Mouse (Mus musculus) stomach, postnatal 0 days (tissue): ENCODE results near the gene Usp46. TPM values are rescaled to one million over a fixed set of nuclear protein-coding genes. Genes with fewer than 3 reads are reported as not detected.

Experiments used
- ATAC-seq: fragments of 200-750 bp; cut with Nextera tagmentation; 2 replicates; pipeline ENCODE4 v1.8.0; 2017; ENCODE audit not compliant: low FRiP score, low TSS enrichment
- DNase-seq: peaks from one replicate; pipeline ENCODE4 v3.0.0-alpha.2; 2016; ENCODE audit warnings: low spot score
- H3K27ac ChIP-seq: fragments of 300-500 bp; sonication (generic); replicated peaks from 2 replicates; pipeline ENCODE4 v1.5.1; 2014; ENCODE audit warnings: mild to moderate bottlenecking, control low read depth
- H3K27me3 ChIP-seq: fragments of 300-500 bp; sonication (generic); 2 replicates; pipeline ENCODE4 v1.6.1; 2014; ENCODE audit warnings: low read length; ENCODE audit not compliant: control insufficient read depth, insufficient read depth
- H3K36me3 ChIP-seq: fragments of 300-500 bp; sonication (generic); 2 replicates; pipeline ENCODE4 v1.6.1; 2014; ENCODE audit warnings: low read length, mixed read lengths; ENCODE audit not compliant: control insufficient read depth, insufficient read depth
- H3K4me1 ChIP-seq: fragments of 300-500 bp; sonication (generic); replicated peaks from 2 replicates; pipeline ENCODE4 v1.6.1; 2014; ENCODE audit warnings: antibody characterized with exemption; ENCODE audit not compliant: control insufficient read depth, insufficient read depth
- H3K4me2 ChIP-seq: fragments of 300-500 bp; sonication (generic); replicated peaks from 2 replicates; pipeline ENCODE4 v1.6.1; 2014; ENCODE audit warnings: low read depth, mild to moderate bottlenecking, control low read depth, moderate library complexity
- H3K4me3 ChIP-seq: fragments of 300-500 bp; sonication (generic); 2 replicates; pipeline ENCODE4 v1.5.1; 2014; ENCODE audit warnings: low read depth, low read length, control low read depth
- H3K9ac ChIP-seq: fragments of 300-500 bp; sonication (generic); 2 replicates; pipeline ENCODE4 v1.6.1; 2014; ENCODE audit warnings: mild to moderate bottlenecking, low read length, control low read depth, mixed read lengths
- H3K9me3 ChIP-seq: fragments of 300-500 bp; sonication (generic); 2 replicates; pipeline ENCODE4 v1.6.1; 2016; ENCODE audit warnings: low read length; ENCODE audit not compliant: control insufficient read depth
- CTCF ChIP-seq: IDR thresholded peaks from 2 replicates; pipeline ENCODE4 v1.5.1; 2016; ENCODE audit warnings: antibody characterized with exemption, low read depth, mild to moderate bottlenecking, moderate library complexity
- EP300 ChIP-seq: optimal IDR thresholded peaks from 2 replicates; pipeline ENCODE3; 2016; ENCODE audit warnings: antibody characterized with exemption
- WGBS: fragments of 180-500 bp; shearing (Covaris S2); extraction: QIAGEN DNeasy Blood & Tissue Kit; methylation state at CpG from one replicate; pipeline ENCODE4 v1.1.7; 2014; 5-methylcytosine and 5-hydroxymethylcytosine counted together
- polyA plus RNA-seq: library from polyadenylated mRNA; unstranded; fragments of >200 nt; fragmentation: Nextera tagmentation; extraction: Ambion mirVana; gene quantifications from 2 replicates; pipeline ENCODE4 v1.2.1, GENCODE M21; 2015

Usp46 gene
- polyA plus RNA-seq, 1 experiment from 2014 or later: 20.0 TPM

GRCm38 (mm10) chr5:74044591-74044990 is 23.6 kb downstream of the Usp46 start:
- Histone ChIP-seq H3K27me3 (no peaks in the 10 kb centered on the region), H3K27ac (no peak overlapping the region), H3K4me3 (no peak overlapping the region), H3K4me2 (no peak overlapping the region), H3K4me1 (0 out of 2 replicates have a peak, but pooled peaks cover 3% of the 10 kb centered on the region), H3K36me3 (no peaks in the 10 kb centered on the region), H3K9ac (no peak overlapping the region), H3K9me3 (no peaks in the 10 kb centered on the region)
- 78% methylated on average over 7 of the region's 7 CpGs for WGBS
- TF ChIP-seq EP300: no peak
- TF ChIP-seq CTCF: no peak
- ATAC-seq (no peak), DNase-seq (no peak)

GRCm38 (mm10) chr5:74042796-74043340 is 25.4 kb downstream of the Usp46 start:
- no peak overlapping the region for H3K4me2 ChIP-seq
- DNase-seq: no peak
- H3K27me3 ChIP-seq: no peaks in the 10 kb centered on the region
- WGBS: 57% methylated on average over 6 of the region's 6 CpGs
- no peak overlapping the region for H3K9ac ChIP-seq
- no peak overlapping the region for H3K4me3 ChIP-seq
- TF ChIP-seq EP300 (no peak), CTCF (no peak)
- ATAC-seq: no peak
- H3K9me3 ChIP-seq: no peaks in the 10 kb centered on the region
- no peaks in the 10 kb centered on the region for H3K4me1 ChIP-seq
- no peak overlapping the region for H3K27ac ChIP-seq
- H3K36me3 ChIP-seq: no peaks in the 10 kb centered on the region

- H3K4me3 ChIP-seq: no peak overlapping the region
- WGBS: 89% methylated on average over 4 of the region's 4 CpGs
- no peak overlapping the region for H3K4me2 ChIP-seq
- H3K36me3 ChIP-seq: no peaks in the 10 kb centered on the region
- no peaks in the 10 kb centered on the region for H3K9me3 ChIP-seq
- TF ChIP-seq EP300 (no peak), CTCF (no peak)
- no peaks in the 10 kb centered on the region for H3K4me1 ChIP-seq
- ATAC-seq (no peak), DNase-seq (no peak)
- no peaks in the 10 kb centered on the region for H3K27me3 ChIP-seq
- no peak overlapping the region for H3K27ac ChIP-seq
- no peak overlapping the region for H3K9ac ChIP-seq
Observed at GRCm38 (mm10) chr5:74040541-74040940, 27.7 kb downstream of the Usp46 start.

DNA sequence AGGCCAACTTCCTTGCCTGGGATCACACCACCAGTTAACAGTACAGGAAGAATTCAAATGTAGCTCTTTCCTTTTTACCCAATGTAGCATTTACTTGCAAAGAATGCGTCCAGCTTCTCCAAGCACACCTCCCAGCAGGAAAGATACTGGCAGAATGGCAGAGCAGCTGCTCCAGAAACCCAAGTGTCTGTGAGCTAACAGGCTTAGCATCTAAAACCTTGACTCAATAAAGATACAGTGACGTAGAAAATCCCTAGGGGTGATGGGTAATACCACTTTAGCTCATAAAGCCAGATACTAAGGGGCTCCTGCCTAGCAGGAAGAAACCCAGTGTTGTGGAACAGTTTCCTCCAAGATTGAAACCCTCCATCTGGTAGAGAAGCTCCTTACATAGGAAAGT is 32.8 kb downstream of the Usp46 start:
- no peaks in the 10 kb centered on the region for H3K9me3 ChIP-seq
- no peak overlapping the region for H3K4me3 ChIP-seq
- TF ChIP-seq EP300 (no peak), CTCF (no peak)
- no peak for ATAC-seq
- H3K4me2 ChIP-seq: no peak overlapping the region
- no peak for DNase-seq
- H3K4me1 ChIP-seq: no peaks in the 10 kb centered on the region
- WGBS: 82% methylated on average over 2 of the region's 2 CpGs
- H3K36me3 ChIP-seq: peaks cover 8% of the 10 kb centered on the region
- no peak overlapping the region for H3K9ac ChIP-seq
- H3K27ac ChIP-seq: no peak overlapping the region
- no peaks in the 10 kb centered on the region for H3K27me3 ChIP-seq

GRCm38 (mm10) chr5:74034177-74034576 is 34.1 kb downstream of the Usp46 start:
- TF ChIP-seq EP300 (no peak), CTCF (peak; percentile 55)
- no peaks in the 10 kb centered on the region for H3K9me3 ChIP-seq
- H3K27me3 ChIP-seq: no peaks in the 10 kb centered on the region
- H3K27ac ChIP-seq: no peak overlapping the region
- no peak overlapping the region for H3K9ac ChIP-seq
- no peak for DNase-seq
- H3K4me3 ChIP-seq: no peak overlapping the region
- 70% methylated on average over 4 of the region's 4 CpGs for WGBS
- no peak overlapping the region for H3K4me2 ChIP-seq
- ATAC-seq: no peak
- peaks cover 3% of the 10 kb centered on the region; the same call in 1 of the 2 replicates for H3K4me1 ChIP-seq
- peaks cover 8% of the 10 kb centered on the region for H3K36me3 ChIP-seq

- Histone ChIP-seq H3K9me3 (no peaks in the 10 kb centered on the region), H3K27me3 (no peaks in the 10 kb centered on the region), H3K36me3 (peaks cover 8% of the 10 kb centered on the region), H3K4me2 (no peak overlapping the region), H3K9ac (no peak overlapping the region), H3K4me3 (no peak overlapping the region), H3K27ac (peak overlapping the region; percentile 18; the same call in 1 of the 2 replicates), H3K4me1 (peaks cover 3% of the 10 kb centered on the region; the same call in 1 of the 2 replicates)
- ATAC-seq (peak; percentile 79), DNase-seq (peak; percentile 63)
- WGBS: 31% methylated on average over 7 of the region's 7 CpGs
- TF ChIP-seq EP300 (no peak), CTCF (no peak)
Observed at GRCm38 (mm10) chr5:74029787-74030186, 38.4 kb downstream of the Usp46 start.
